Mouse (Mus musculus): ENCODE results near the gene Galnt7. TPM values are rescaled to one million over a fixed set of nuclear protein-coding genes. Genes with fewer than 3 reads are reported as not detected.
A peak's percentile ranks its signal among the peaks of the same experiment; 100 is the strongest.

The Galnt7 gene
- polyA plus RNA-seq, 1 experiment from 2014 or later, result 39.9 TPM

DNA sequence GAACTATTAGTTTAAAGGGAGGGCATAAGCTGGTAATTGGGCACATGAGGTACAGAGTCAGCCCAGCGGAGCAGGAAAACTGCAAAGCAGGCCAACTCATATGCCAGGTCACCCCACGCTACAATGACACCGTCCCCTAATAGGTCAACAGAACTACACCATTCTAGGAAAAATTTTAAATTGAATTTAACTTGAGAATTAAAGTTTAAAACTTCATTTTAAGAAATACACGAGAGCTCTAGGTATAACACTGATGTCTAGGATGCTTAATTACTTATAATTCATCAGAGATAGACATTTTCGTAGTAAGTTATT, 67.7 kb downstream of the Galnt7 start:
- Histone ChIP-seq H3K4me1 (ENCODE audit: control insufficient read depth, insufficient read depth, low read length) (no peaks in the 10 kb centered on the region), H3K4me3 (replicated peaks; ENCODE audit: low read length) (no peak overlapping the region), H3K9me3 (replicated peaks; ENCODE audit: control insufficient read depth, low read length) (no peaks in the 10 kb centered on the region), H3K27ac (ENCODE audit: low read length) (no peak overlapping the region), H3K36me3 (ENCODE audit: control insufficient read depth, insufficient read depth, low read length) (no peaks in the 10 kb centered on the region), H3K9ac (ENCODE audit: low read length) (no peak overlapping the region), H3K27me3 (ENCODE audit: control insufficient read depth, insufficient read depth, low read length) (no peaks in the 10 kb centered on the region), H3K4me2 (ENCODE audit: low read depth, low read length) (no peak overlapping the region)
- ATAC-seq (ENCODE audit: insufficient read depth, low FRiP score), result no peak
- WGBS, result 89% methylated on average over 5 of the region's 5 CpGs

- 57% methylated on average over 8 of the region's 8 CpGs for WGBS
- Histone ChIP-seq H3K4me2 (ENCODE audit: low read depth, low read length) (no peak overlapping the region), H3K4me3 (replicated peaks; ENCODE audit: low read length) (no peak overlapping the region), H3K9ac (ENCODE audit: low read length) (no peak overlapping the region), H3K9me3 (replicated peaks; ENCODE audit: control insufficient read depth, low read length) (no peaks in the 10 kb centered on the region), H3K4me1 (ENCODE audit: control insufficient read depth, insufficient read depth, low read length) (0 out of 2 replicates have a peak, but pooled peaks cover 4% of the 10 kb centered on the region), H3K27ac (ENCODE audit: low read length) (no peak overlapping the region), H3K36me3 (ENCODE audit: control insufficient read depth, insufficient read depth, low read length) (no peaks in the 10 kb centered on the region), H3K27me3 (ENCODE audit: control insufficient read depth, insufficient read depth, low read length) (no peaks in the 10 kb centered on the region)
- no peak for ATAC-seq (ENCODE audit: insufficient read depth, low FRiP score)
Measured at GRCm38 (mm10) chr8:57584416-57585127, 68.3 kb downstream of the Galnt7 start.

GRCm38 (mm10) chr8:57579845-57580244, 73.0 kb downstream of the Galnt7 start:
- 59% methylated on average over 6 of the region's 6 CpGs for WGBS
- Histone ChIP-seq H3K27ac (ENCODE audit: low read length) (no peak overlapping the region), H3K9ac (ENCODE audit: low read length) (no peak overlapping the region), H3K36me3 (ENCODE audit: control insufficient read depth, insufficient read depth, low read length) (no peaks in the 10 kb centered on the region), H3K9me3 (replicated peaks; ENCODE audit: control insufficient read depth, low read length) (no peaks in the 10 kb centered on the region), H3K27me3 (ENCODE audit: control insufficient read depth, insufficient read depth, low read length) (no peaks in the 10 kb centered on the region), H3K4me1 (ENCODE audit: control insufficient read depth, insufficient read depth, low read length) (peaks cover 19% of the 10 kb centered on the region), H3K4me2 (ENCODE audit: low read depth, low read length) (no peak overlapping the region), H3K4me3 (replicated peaks; ENCODE audit: low read length) (no peak overlapping the region)
- ATAC-seq (ENCODE audit: insufficient read depth, low FRiP score), result no peak

- H3K4me2 ChIP-seq (ENCODE audit: low read depth, low read length), result no peak overlapping the region
- H3K27me3 ChIP-seq (ENCODE audit: control insufficient read depth, insufficient read depth, low read length), result no peaks in the 10 kb centered on the region
- WGBS, result 71% methylated on average over 5 of the region's 5 CpGs
- H3K36me3 ChIP-seq (ENCODE audit: control insufficient read depth, insufficient read depth, low read length), result no peaks in the 10 kb centered on the region
- no peak overlapping the region for H3K9ac ChIP-seq (ENCODE audit: low read length)
- no peaks in the 10 kb centered on the region for H3K9me3 ChIP-seq (replicated peaks; ENCODE audit: control insufficient read depth, low read length)
- H3K4me1 ChIP-seq (ENCODE audit: control insufficient read depth, insufficient read depth, low read length), result peaks cover 19% of the 10 kb centered on the region
- ATAC-seq (ENCODE audit: insufficient read depth, low FRiP score), result no peak
- no peak overlapping the region for H3K27ac ChIP-seq (ENCODE audit: low read length)
- H3K4me3 ChIP-seq (replicated peaks; ENCODE audit: low read length), result no peak overlapping the region
Measured at GRCm38 (mm10) chr8:57577301-57577700, 75.5 kb downstream of the Galnt7 start.

GRCm38 (mm10) chr8:57576238-57576637, 76.6 kb downstream of the Galnt7 start:
- 41% methylated on average over 7 of the region's 7 CpGs for WGBS
- H3K36me3 ChIP-seq (ENCODE audit: control insufficient read depth, insufficient read depth, low read length), result no peaks in the 10 kb centered on the region
- H3K9ac ChIP-seq (ENCODE audit: low read length), result peak overlapping the region; percentile 38; the same call in 1 of the 2 replicates
- 0 out of 2 replicates have a peak overlapping the region, but pooled peaks have one; percentile 15 for H3K4me2 ChIP-seq (ENCODE audit: low read depth, low read length)
- no peaks in the 10 kb centered on the region for H3K9me3 ChIP-seq (replicated peaks; ENCODE audit: control insufficient read depth, low read length)
- ATAC-seq (ENCODE audit: insufficient read depth, low FRiP score), result peak; percentile 95
- peaks cover 19% of the 10 kb centered on the region for H3K4me1 ChIP-seq (ENCODE audit: control insufficient read depth, insufficient read depth, low read length)
- no peak overlapping the region for H3K4me3 ChIP-seq (replicated peaks; ENCODE audit: low read length)
- no peaks in the 10 kb centered on the region for H3K27me3 ChIP-seq (ENCODE audit: control insufficient read depth, insufficient read depth, low read length)
- peak overlapping the region; percentile 53 for H3K27ac ChIP-seq (ENCODE audit: low read length)

- no peaks in the 10 kb centered on the region for H3K27me3 ChIP-seq (ENCODE audit: control insufficient read depth, insufficient read depth, low read length)
- H3K4me1 ChIP-seq (ENCODE audit: control insufficient read depth, insufficient read depth, low read length), result peaks cover 19% of the 10 kb centered on the region
- H3K4me3 ChIP-seq (replicated peaks; ENCODE audit: low read length), result no peak overlapping the region
- H3K4me2 ChIP-seq (ENCODE audit: low read depth, low read length), result no peak overlapping the region
- no peak for ATAC-seq (ENCODE audit: insufficient read depth, low FRiP score)
- H3K9me3 ChIP-seq (replicated peaks; ENCODE audit: control insufficient read depth, low read length), result no peaks in the 10 kb centered on the region
- H3K36me3 ChIP-seq (ENCODE audit: control insufficient read depth, insufficient read depth, low read length), result no peaks in the 10 kb centered on the region
- WGBS, result 90% methylated on average over 9 of the region's 9 CpGs
- H3K27ac ChIP-seq (ENCODE audit: low read length), result no peak overlapping the region
- H3K9ac ChIP-seq (ENCODE audit: low read length), result no peak overlapping the region
Measured at GRCm38 (mm10) chr8:57575336-57575735, 77.5 kb downstream of the Galnt7 start.

DNA sequence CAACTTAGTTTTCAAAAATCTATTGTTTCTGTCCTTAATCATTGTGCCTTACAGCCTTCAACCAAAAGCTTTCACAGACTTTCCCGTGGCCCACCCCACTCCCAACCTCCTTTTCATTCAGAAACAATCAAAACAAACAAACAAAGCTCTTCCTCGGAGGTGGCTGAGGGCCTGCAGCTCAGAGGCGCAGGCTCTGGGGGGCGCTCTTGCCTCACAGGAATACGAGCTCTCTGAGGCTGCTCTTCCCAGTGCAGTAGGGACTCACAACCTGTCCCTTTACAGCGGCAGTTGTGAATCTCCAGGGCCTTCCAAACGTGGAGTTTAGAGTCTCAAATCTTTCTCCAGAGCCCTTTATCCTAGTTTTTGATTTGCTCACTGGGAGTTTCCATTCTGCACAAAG, 78.4 kb downstream of the Galnt7 start:
- H3K4me1 ChIP-seq (ENCODE audit: control insufficient read depth, insufficient read depth, low read length), result peaks cover 15% of the 10 kb centered on the region
- 14% methylated on average over 7 of the region's 7 CpGs for WGBS
- no peak overlapping the region for H3K4me2 ChIP-seq (ENCODE audit: low read depth, low read length)
- no peaks in the 10 kb centered on the region for H3K36me3 ChIP-seq (ENCODE audit: control insufficient read depth, insufficient read depth, low read length)
- H3K4me3 ChIP-seq (replicated peaks; ENCODE audit: low read length), result no peak overlapping the region
- H3K9ac ChIP-seq (ENCODE audit: low read length), result no peak overlapping the region
- H3K27ac ChIP-seq (ENCODE audit: low read length), result no peak overlapping the region
- H3K9me3 ChIP-seq (replicated peaks; ENCODE audit: control insufficient read depth, low read length), result no peaks in the 10 kb centered on the region
- H3K27me3 ChIP-seq (ENCODE audit: control insufficient read depth, insufficient read depth, low read length), result no peaks in the 10 kb centered on the region
- ATAC-seq (ENCODE audit: insufficient read depth, low FRiP score), result no peak

DNA sequence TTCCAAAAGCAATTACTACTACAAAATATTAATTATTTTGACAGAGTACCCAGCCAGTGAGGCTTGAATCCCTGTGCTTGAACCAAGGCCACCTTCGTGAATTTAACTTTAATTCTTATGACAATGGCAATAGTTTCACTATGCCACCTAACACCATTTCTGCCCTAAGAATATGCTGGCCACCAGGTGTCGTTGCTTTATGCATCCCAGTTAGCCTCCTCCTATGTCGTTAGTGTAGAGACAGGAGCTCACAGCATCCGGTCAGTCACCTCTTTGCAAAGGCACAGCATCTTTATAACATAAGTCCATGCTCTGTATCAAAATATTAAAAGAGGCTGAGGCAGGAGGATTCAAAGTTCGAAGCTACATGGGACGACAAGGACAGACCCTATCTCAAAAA, 79.0 kb downstream of the Galnt7 start:
- no peak for ATAC-seq (ENCODE audit: insufficient read depth, low FRiP score)
- WGBS, result 81% methylated on average over 6 of the region's 6 CpGs
- Histone ChIP-seq H3K27ac (ENCODE audit: low read length) (no peak overlapping the region), H3K4me1 (ENCODE audit: control insufficient read depth, insufficient read depth, low read length) (peaks cover 15% of the 10 kb centered on the region), H3K9me3 (replicated peaks; ENCODE audit: control insufficient read depth, low read length) (no peaks in the 10 kb centered on the region), H3K4me2 (ENCODE audit: low read depth, low read length) (no peak overlapping the region), H3K36me3 (ENCODE audit: control insufficient read depth, insufficient read depth, low read length) (no peaks in the 10 kb centered on the region), H3K4me3 (replicated peaks; ENCODE audit: low read length) (no peak overlapping the region), H3K27me3 (ENCODE audit: control insufficient read depth, insufficient read depth, low read length) (no peaks in the 10 kb centered on the region), H3K9ac (ENCODE audit: low read length) (no peak overlapping the region)

- H3K36me3 ChIP-seq (ENCODE audit: control insufficient read depth, insufficient read depth, low read length), result no peaks in the 10 kb centered on the region
- H3K4me1 ChIP-seq (ENCODE audit: control insufficient read depth, insufficient read depth, low read length), result no peaks in the 10 kb centered on the region
- H3K4me3 ChIP-seq (replicated peaks; ENCODE audit: low read length), result no peak overlapping the region
- no peak overlapping the region for H3K4me2 ChIP-seq (ENCODE audit: low read depth, low read length)
- 0 out of 2 replicates have a peak overlapping the region, but pooled peaks have one; percentile 9 for H3K27ac ChIP-seq (ENCODE audit: low read length)
- no peaks in the 10 kb centered on the region for H3K27me3 ChIP-seq (ENCODE audit: control insufficient read depth, insufficient read depth, low read length)
- H3K9ac ChIP-seq (ENCODE audit: low read length), result no peak overlapping the region
- 64% methylated on average over 6 of the region's 6 CpGs for WGBS
- no peaks in the 10 kb centered on the region for H3K9me3 ChIP-seq (replicated peaks; ENCODE audit: control insufficient read depth, low read length)
- 0 out of 2 replicates have a peak, but pooled peaks have one; percentile 58 for ATAC-seq (ENCODE audit: insufficient read depth, low FRiP score)
Measured at GRCm38 (mm10) chr8:57569886-57570285, 82.9 kb downstream of the Galnt7 start.
